Mouse (Mus musculus): ENCODE results near the gene Klhl3. TPM values are rescaled to one million over a fixed set of nuclear protein-coding genes. Genes with fewer than 3 reads are reported as not detected.

Gene Klhl3
- polyA plus RNA-seq, 1 experiment from 2014 or later = 1.2 TPM

DNA sequence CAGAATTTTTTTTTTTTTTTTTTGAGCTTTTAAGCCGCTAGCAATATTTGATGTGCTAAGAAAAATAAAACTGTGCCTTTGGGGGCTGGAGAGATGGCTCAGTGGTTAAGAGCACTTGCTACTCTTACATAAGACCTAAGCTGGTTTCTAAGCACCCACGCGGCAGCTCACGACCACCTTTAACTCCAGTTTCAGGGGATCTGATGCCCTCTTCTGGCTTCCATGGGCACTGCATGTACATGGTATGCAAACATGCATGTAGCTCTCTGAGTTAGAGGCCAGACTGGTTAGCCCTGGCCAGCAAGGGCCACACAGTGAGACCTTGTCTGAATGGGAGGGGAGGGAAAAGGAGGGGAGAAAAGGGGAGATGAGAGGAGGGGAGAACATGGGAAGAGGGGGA lies 68.1 kb downstream of the Klhl3 start:
- Histone ChIP-seq H3K36me3 (ENCODE audit: control insufficient read depth, insufficient read depth, low read length) (no peaks in the 10 kb centered on the region), H3K4me2 (replicated peaks; ENCODE audit: low read depth) (no peak overlapping the region), H3K4me3 (ENCODE audit: low read depth, low read length) (no peak overlapping the region), H3K4me1 (replicated peaks; ENCODE audit: control insufficient read depth, insufficient read depth) (no peaks in the 10 kb centered on the region), H3K27me3 (ENCODE audit: control insufficient read depth, insufficient read depth, low read length) (no peaks in the 10 kb centered on the region), H3K9ac (ENCODE audit: low read length) (no peak overlapping the region), H3K9me3 (ENCODE audit: control insufficient read depth, low read length) (no peaks in the 10 kb centered on the region), H3K27ac (replicated peaks) (no peak overlapping the region)
- no peak for ATAC-seq (ENCODE audit: low FRiP score, low TSS enrichment)
- no peak for DNase-seq (ENCODE audit: low spot score)
- TF ChIP-seq EP300 (optimal IDR thresholded peaks at IDR 0.05) (no peak), CTCF (IDR thresholded peaks at IDR 0.05; ENCODE audit: low read depth) (peak; percentile 58)
- WGBS = 54% methylated on average over 4 of the region's 4 CpGs

DNA sequence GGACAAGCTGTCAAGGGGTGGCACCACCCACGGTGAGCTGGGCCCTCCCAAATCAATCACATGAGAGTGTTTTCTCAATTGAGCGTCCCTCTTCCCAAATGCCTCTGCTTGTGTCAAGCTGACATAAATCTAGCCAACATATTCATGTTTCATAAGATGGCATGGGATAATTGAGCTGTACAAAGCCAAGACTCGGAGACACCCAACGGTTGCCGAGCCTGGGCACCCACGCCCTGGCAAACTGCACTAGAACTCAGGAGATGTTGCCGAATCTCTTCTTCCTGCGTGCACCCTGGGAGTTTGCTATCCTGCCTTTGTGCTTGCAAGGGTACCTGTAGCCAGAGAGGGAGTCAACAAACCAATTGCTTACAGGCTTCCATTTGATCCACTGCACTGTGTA lies 70.1 kb downstream of the Klhl3 start:
- H3K9ac ChIP-seq (ENCODE audit: low read length) = no peak overlapping the region
- H3K4me2 ChIP-seq (replicated peaks; ENCODE audit: low read depth) = no peak overlapping the region
- TF ChIP-seq EP300 (optimal IDR thresholded peaks at IDR 0.05) = no peak
- no peak for TF ChIP-seq CTCF (IDR thresholded peaks at IDR 0.05; ENCODE audit: low read depth)
- no peaks in the 10 kb centered on the region for H3K36me3 ChIP-seq (ENCODE audit: control insufficient read depth, insufficient read depth, low read length)
- ATAC-seq (ENCODE audit: low FRiP score, low TSS enrichment) (no peak), DNase-seq (ENCODE audit: low spot score) (no peak)
- H3K27ac ChIP-seq (replicated peaks) = no peak overlapping the region
- no peaks in the 10 kb centered on the region for H3K9me3 ChIP-seq (ENCODE audit: control insufficient read depth, low read length)
- no peaks in the 10 kb centered on the region for H3K4me1 ChIP-seq (replicated peaks; ENCODE audit: control insufficient read depth, insufficient read depth)
- no peaks in the 10 kb centered on the region for H3K27me3 ChIP-seq (ENCODE audit: control insufficient read depth, insufficient read depth, low read length)
- no peak overlapping the region for H3K4me3 ChIP-seq (ENCODE audit: low read depth, low read length)
- 91% methylated on average over 8 of the region's 8 CpGs for WGBS

DNA sequence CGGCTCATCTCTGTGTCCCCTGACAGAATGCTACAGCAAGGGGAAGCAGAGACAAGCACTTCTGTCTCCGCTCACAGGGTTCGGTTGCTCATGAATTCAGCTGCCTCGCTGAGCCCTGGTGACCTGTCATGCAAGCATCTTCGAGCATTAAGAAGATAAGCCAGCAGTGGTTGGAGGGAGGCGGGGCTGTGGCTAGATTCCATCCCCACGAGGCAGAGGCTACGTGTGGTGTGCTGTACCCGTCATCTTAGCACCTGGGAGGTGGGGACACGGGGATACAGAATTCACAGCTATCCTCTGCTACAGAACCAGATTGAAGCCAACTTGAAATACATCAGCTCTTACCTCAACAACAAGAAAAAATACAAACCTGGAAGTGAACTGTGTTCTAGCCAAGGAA lies 73.3 kb downstream of the Klhl3 start:
- Histone ChIP-seq H3K36me3 (ENCODE audit: control insufficient read depth, insufficient read depth, low read length) (no peaks in the 10 kb centered on the region), H3K9ac (ENCODE audit: low read length) (no peak overlapping the region), H3K27me3 (ENCODE audit: control insufficient read depth, insufficient read depth, low read length) (no peaks in the 10 kb centered on the region), H3K9me3 (ENCODE audit: control insufficient read depth, low read length) (no peaks in the 10 kb centered on the region), H3K4me2 (replicated peaks; ENCODE audit: low read depth) (no peak overlapping the region), H3K4me3 (ENCODE audit: low read depth, low read length) (no peak overlapping the region), H3K27ac (replicated peaks) (no peak overlapping the region), H3K4me1 (replicated peaks; ENCODE audit: control insufficient read depth, insufficient read depth) (no peaks in the 10 kb centered on the region)
- no peak for ATAC-seq (ENCODE audit: low FRiP score, low TSS enrichment)
- no peak for DNase-seq (ENCODE audit: low spot score)
- 61% methylated on average over 10 of the region's 10 CpGs for WGBS
- TF ChIP-seq EP300 (optimal IDR thresholded peaks at IDR 0.05) (no peak), CTCF (IDR thresholded peaks at IDR 0.05; ENCODE audit: low read depth) (no peak)

DNA sequence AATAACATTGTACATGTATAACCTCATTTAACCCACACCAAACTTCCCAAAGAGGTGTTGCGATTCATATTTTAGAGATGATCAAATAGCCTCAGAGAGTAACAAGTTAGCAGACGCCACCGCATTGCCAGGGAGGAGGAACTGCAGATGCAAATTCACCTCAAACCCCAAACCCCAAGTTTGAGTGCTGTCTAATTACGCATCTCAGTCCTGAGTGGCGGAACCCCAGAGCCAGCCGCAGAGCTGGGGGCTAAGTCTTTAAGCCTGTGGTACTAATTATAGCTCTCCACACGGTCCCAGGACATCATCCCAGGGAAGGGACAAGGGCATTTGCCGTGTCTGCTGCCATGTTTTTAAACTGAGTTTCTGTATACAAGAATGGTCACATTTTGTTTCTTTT lies 75.9 kb downstream of the Klhl3 start:
- Histone ChIP-seq H3K36me3 (ENCODE audit: control insufficient read depth, insufficient read depth, low read length) (no peaks in the 10 kb centered on the region), H3K4me3 (ENCODE audit: low read depth, low read length) (no peak overlapping the region), H3K4me2 (replicated peaks; ENCODE audit: low read depth) (no peak overlapping the region), H3K9me3 (ENCODE audit: control insufficient read depth, low read length) (no peaks in the 10 kb centered on the region), H3K27me3 (ENCODE audit: control insufficient read depth, insufficient read depth, low read length) (no peaks in the 10 kb centered on the region), H3K4me1 (replicated peaks; ENCODE audit: control insufficient read depth, insufficient read depth) (no peaks in the 10 kb centered on the region), H3K9ac (ENCODE audit: low read length) (no peak overlapping the region), H3K27ac (replicated peaks) (no peak overlapping the region)
- DNase-seq (ENCODE audit: low spot score) (no peak), ATAC-seq (ENCODE audit: low FRiP score, low TSS enrichment) (no peak)
- no peak for TF ChIP-seq CTCF (IDR thresholded peaks at IDR 0.05; ENCODE audit: low read depth)
- TF ChIP-seq EP300 (optimal IDR thresholded peaks at IDR 0.05) = no peak
- WGBS = 87% methylated on average over 8 of the region's 8 CpGs

DNA sequence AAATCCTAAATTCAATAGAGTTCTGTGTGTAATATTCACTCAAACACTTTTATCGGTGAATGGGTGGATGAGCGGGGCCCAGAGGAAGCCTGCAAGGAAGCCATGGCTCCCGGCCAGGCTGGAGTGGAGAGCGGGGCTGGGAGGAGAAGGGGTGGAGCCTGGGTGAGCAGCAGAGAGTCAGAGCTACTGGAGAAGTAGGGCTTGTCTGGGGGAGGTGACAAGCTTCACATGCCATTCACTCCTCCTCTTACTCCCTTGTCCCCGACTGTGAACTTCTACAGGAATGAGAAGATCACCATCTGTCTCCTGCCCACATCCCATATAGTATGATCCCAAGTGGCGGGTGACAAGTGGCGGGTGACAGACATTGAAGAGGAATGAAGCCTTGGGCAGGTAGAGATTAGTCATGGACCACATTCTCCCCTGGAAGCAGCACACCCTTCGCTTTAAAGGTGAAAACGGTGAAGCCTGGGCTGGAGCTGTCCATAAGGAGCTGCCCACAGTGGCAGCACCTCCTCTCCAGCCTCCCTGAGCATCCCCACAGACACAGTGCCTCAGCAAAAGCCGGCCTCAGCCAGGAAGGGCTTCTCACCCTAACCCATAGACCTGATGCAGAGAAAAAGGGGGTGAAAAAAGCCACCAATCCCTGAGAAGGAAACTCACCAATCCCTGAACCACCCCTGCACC lies 77.8 kb downstream of the Klhl3 start:
- peak; percentile 60 for DNase-seq (ENCODE audit: low spot score)
- H3K27ac ChIP-seq (replicated peaks) = no peak overlapping the region
- no peak overlapping the region for H3K9ac ChIP-seq (ENCODE audit: low read length)
- no peaks in the 10 kb centered on the region for H3K27me3 ChIP-seq (ENCODE audit: control insufficient read depth, insufficient read depth, low read length)
- no peaks in the 10 kb centered on the region for H3K9me3 ChIP-seq (ENCODE audit: control insufficient read depth, low read length)
- no peaks in the 10 kb centered on the region for H3K4me1 ChIP-seq (replicated peaks; ENCODE audit: control insufficient read depth, insufficient read depth)
- no peak overlapping the region for H3K4me2 ChIP-seq (replicated peaks; ENCODE audit: low read depth)
- peak; percentile 60; the same call in 1 of the 2 replicates for ATAC-seq (ENCODE audit: low FRiP score, low TSS enrichment)
- H3K36me3 ChIP-seq (ENCODE audit: control insufficient read depth, insufficient read depth, low read length) = no peaks in the 10 kb centered on the region
- 39% methylated on average over 10 of the region's 10 CpGs for WGBS
- H3K4me3 ChIP-seq (ENCODE audit: low read depth, low read length) = no peak overlapping the region
- TF ChIP-seq CTCF (IDR thresholded peaks at IDR 0.05; ENCODE audit: low read depth) (no peak), EP300 (optimal IDR thresholded peaks at IDR 0.05) (no peak)

DNA sequence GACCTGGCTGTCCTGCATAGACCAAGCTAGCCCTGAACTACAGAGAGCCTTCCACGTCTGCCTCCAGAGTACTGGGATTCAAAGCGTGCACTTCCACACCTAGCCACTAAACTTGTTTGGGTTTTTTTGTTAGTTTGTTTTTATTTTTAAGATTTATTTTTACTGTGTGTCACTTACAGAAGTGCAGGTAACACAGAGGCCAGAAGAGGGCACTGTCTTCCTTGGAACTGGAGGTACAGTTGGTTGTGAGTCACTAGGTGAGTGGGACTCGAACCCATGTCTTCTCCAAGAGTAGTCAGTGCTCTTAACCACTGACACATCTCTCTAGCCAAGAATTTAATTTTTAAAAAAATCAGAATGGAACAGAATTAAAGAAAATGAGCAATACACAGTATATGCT lies 78.4 kb downstream of the Klhl3 start:
- 95% methylated on average over 3 of the region's 3 CpGs for WGBS
- no peak for ATAC-seq (ENCODE audit: low FRiP score, low TSS enrichment)
- Histone ChIP-seq H3K27ac (replicated peaks) (no peak overlapping the region), H3K4me2 (replicated peaks; ENCODE audit: low read depth) (no peak overlapping the region), H3K27me3 (ENCODE audit: control insufficient read depth, insufficient read depth, low read length) (no peaks in the 10 kb centered on the region), H3K4me1 (replicated peaks; ENCODE audit: control insufficient read depth, insufficient read depth) (no peaks in the 10 kb centered on the region), H3K36me3 (ENCODE audit: control insufficient read depth, insufficient read depth, low read length) (no peaks in the 10 kb centered on the region), H3K9me3 (ENCODE audit: control insufficient read depth, low read length) (no peaks in the 10 kb centered on the region), H3K9ac (ENCODE audit: low read length) (no peak overlapping the region), H3K4me3 (ENCODE audit: low read depth, low read length) (no peak overlapping the region)
- no peak for DNase-seq (ENCODE audit: low spot score)
- TF ChIP-seq EP300 (optimal IDR thresholded peaks at IDR 0.05) (no peak), CTCF (IDR thresholded peaks at IDR 0.05; ENCODE audit: low read depth) (peak; percentile 49)
